ENCODE assay signal across 22 mouse cellular contexts in genomic region chr3:58153874-58154756, GRCm38 (mm10).
"Had no signal": no experiment of that assay in that cellular context is flagged by ENCODE, and none has a peak within 500 bp of the region (broad histone marks: within the 10 kb centered on the region; RNA-seq: fewer than 3 reads in every experiment).

No protein-coding gene starts in this region.

- ATAC-seq: liver, postnatal 0 days; lung, postnatal 0 days; midbrain, embryonic 13.5 days; midbrain, embryonic 16.5 days had no signal

- H3K9me3 ChIP-seq: limb, embryonic 12.5 days; limb, embryonic 15.5 days; midbrain, embryonic 10.5 days; midbrain, embryonic 13.5 days had no signal

- H3K9ac ChIP-seq: kidney, embryonic 15.5 days; limb, embryonic 12.5 days; limb, embryonic 15.5 days; liver, embryonic 14.5 days; liver, postnatal 0 days; lung, embryonic 14.5 days; midbrain, embryonic 13.5 days had no signal

- H3K4me1 ChIP-seq: kidney, embryonic 15.5 days; limb, embryonic 15.5 days; megakaryocyte, embryonic 14.5 days; midbrain, embryonic 10.5 days; midbrain, embryonic 13.5 days had no signal

- H3K4me2 ChIP-seq: kidney, embryonic 15.5 days; limb, embryonic 12.5 days; limb, embryonic 15.5 days; liver, embryonic 11.5 days; lung, embryonic 14.5 days; midbrain, embryonic 13.5 days had no signal

- H3K36me3 ChIP-seq: kidney, embryonic 15.5 days; limb, embryonic 12.5 days; limb, embryonic 15.5 days; midbrain, embryonic 10.5 days; midbrain, embryonic 13.5 days had no signal

- H3K4me3 ChIP-seq: kidney, embryonic 15.5 days; left cerebral cortex, adult 2 months; limb, embryonic 12.5 days; limb, embryonic 15.5 days; midbrain, embryonic 10.5 days; midbrain, embryonic 13.5 days had no signal

- H3K27me3 ChIP-seq: kidney, embryonic 15.5 days; limb, embryonic 12.5 days; limb, embryonic 15.5 days; midbrain, embryonic 13.5 days had no signal

- H3K27ac ChIP-seq: kidney, embryonic 15.5 days; left cerebral cortex, adult 2 months; limb, embryonic 12.5 days; limb, embryonic 15.5 days; liver, embryonic 14.5 days; midbrain, embryonic 10.5 days; midbrain, embryonic 13.5 days had no signal

- DNase-seq: kidney, adult 8-10 months; kidney, postnatal 10 days; kidney, postnatal 36 days; layer of hippocampus, postnatal 36 days; left cerebral cortex, postnatal 4 days; liver, postnatal 0 days; lung, embryonic 14.5 days; lung, postnatal 36 days; thymus, adult 18-20 months; thymus, postnatal 14 days; thymus, postnatal 4 days had no signal
